Mouse (Mus musculus) MEL (cell line): ENCODE results near the gene Fam227b. TPM values are rescaled to one million over a fixed set of nuclear protein-coding genes. Genes with fewer than 3 reads are reported as not detected.

Experiments
- DNase-seq: peaks from one replicate; pipeline ENCODE4 v3.0.0; 2011; ENCODE audit warnings: low read depth, low spot score
- H3K27ac ChIP-seq: 2 replicates; pipeline ENCODE4 v1.5.1; 2012; ENCODE audit warnings: low read depth, mild to moderate bottlenecking, control low read depth, low read length, moderate library complexity; ENCODE audit not compliant: control insufficient read depth
- H3K27me3 ChIP-seq, 2 experiments: fragments of 150-350 bp in 1 of 2; sonication (generic) in 1 of 2; 2 replicates each; pipeline ENCODE4 v1.6.1; 2012; ENCODE audit warnings: low read length in 2 of 2, mild to moderate bottlenecking in 2 of 2, improper control_type of control experiment in 1 of 2, moderate library complexity in 1 of 2; ENCODE audit not compliant: insufficient read depth in 2 of 2, control insufficient read depth in 1 of 2
- H3K36me3 ChIP-seq, 2 experiments: 2 replicates each; pipeline ENCODE4 v1.6.1; 2012 to 2014; ENCODE audit warnings: low read length in 2 of 2, improper control_type of control experiment in 1 of 2, inconsistent platforms in 1 of 2, mild to moderate bottlenecking in 1 of 2; ENCODE audit not compliant: insufficient read depth in 2 of 2, control insufficient read depth in 1 of 2
- H3K4me1 ChIP-seq, 2 experiments: fragments of 150-350 bp in 1 of 2; sonication (generic) in 1 of 2; 2 replicates each; pipeline ENCODE4 v1.6.1; 2012; ENCODE audit warnings: low read length in 2 of 2, improper control_type of control experiment in 1 of 2, mild to moderate bottlenecking in 1 of 2; ENCODE audit not compliant: insufficient read depth in 2 of 2, control insufficient read depth in 1 of 2
- H3K4me3 ChIP-seq, 2 experiments: fragments of 150-350 bp in 1 of 2; sonication (generic) in 1 of 2; 2 replicates each; pipeline ENCODE4 v1.5.1; 2012; ENCODE audit warnings: low read depth in 2 of 2, low read length in 2 of 2, mild to moderate bottlenecking in 2 of 2, moderate library complexity in 2 of 2, control low read depth in 1 of 2, improper control_type of control experiment in 1 of 2; ENCODE audit not compliant: control insufficient read depth in 1 of 2, insufficient read depth in 1 of 2
- H3K79me2 ChIP-seq: 2 replicates; pipeline ENCODE4 v1.6.1; 2012; ENCODE audit warnings: mild to moderate bottlenecking, low read length, moderate library complexity; ENCODE audit not compliant: control insufficient read depth, poor library complexity, insufficient read depth
- H3K9ac ChIP-seq: 2 replicates; pipeline ENCODE4 v1.6.1; 2012; ENCODE audit warnings: low read depth, mild to moderate bottlenecking, control low read depth, low read length, moderate library complexity; ENCODE audit not compliant: control insufficient read depth, poor library complexity, severe bottlenecking
- H3K9me3 ChIP-seq: fragments of 150-350 bp; sonication (generic); replicated peaks from 2 replicates; pipeline ENCODE4 v1.6.1; 2012; ENCODE audit warnings: mild to moderate bottlenecking, low read length, improper control_type of control experiment, moderate library complexity; ENCODE audit not compliant: insufficient read depth
- BHLHE40 ChIP-seq: IDR thresholded peaks from 2 replicates; pipeline ENCODE4 v1.6.1; 2012; ENCODE audit warnings: low read depth, mild to moderate bottlenecking, inconsistent platforms, low read length, improper control_type of control experiment, borderline replicate concordance
- CHD1 ChIP-seq: IDR thresholded peaks from 2 replicates; pipeline ENCODE4 v1.6.1; 2012; ENCODE audit warnings: low read depth, mild to moderate bottlenecking, inconsistent platforms, low read length, improper control_type of control experiment
- CHD2 ChIP-seq: IDR thresholded peaks from 2 replicates; pipeline ENCODE4 v1.6.1; 2011; ENCODE audit warnings: low read length, improper control_type of control experiment
- E2F4 ChIP-seq: IDR thresholded peaks from 2 replicates; pipeline ENCODE4 v1.6.1; 2011; ENCODE audit warnings: low read depth, low read length, improper control_type of control experiment, borderline replicate concordance
- ELF1 ChIP-seq: IDR thresholded peaks from 2 replicates; pipeline ENCODE4 v1.6.1; 2014; ENCODE audit warnings: low read depth, mild to moderate bottlenecking, inconsistent platforms, low read length, improper control_type of control experiment, moderate library complexity
- EP300 ChIP-seq, 2 experiments: IDR thresholded peaks; 2 replicates each; pipeline ENCODE4 v1.6.1; 2011; ENCODE audit warnings: improper control_type of control experiment in 2 of 2, low read length in 2 of 2, low read depth in 1 of 2, mild to moderate bottlenecking in 1 of 2
- ETS1 ChIP-seq: IDR thresholded peaks from 2 replicates; pipeline ENCODE4 v1.6.1; 2012; ENCODE audit warnings: low read depth, mild to moderate bottlenecking, inconsistent platforms, low read length, improper control_type of control experiment, moderate library complexity
- GABPA ChIP-seq: IDR thresholded peaks from 2 replicates; pipeline ENCODE4 v1.6.1; 2012; ENCODE audit warnings: low read depth, mild to moderate bottlenecking, inconsistent platforms, low read length, improper control_type of control experiment, moderate library complexity
- GATA1 ChIP-seq: IDR thresholded peaks from 2 replicates; pipeline ENCODE4 v1.6.1; 2011; ENCODE audit warnings: low read depth, low read length, improper control_type of control experiment
- JUND ChIP-seq: IDR thresholded peaks from 2 replicates; pipeline ENCODE4 v1.6.1; 2011; ENCODE audit warnings: low read depth, mild to moderate bottlenecking, improper control_type of control experiment, low read length
- MAFK ChIP-seq: IDR thresholded peaks from 2 replicates; pipeline ENCODE4 v1.6.1; 2011; ENCODE audit warnings: low read depth, mild to moderate bottlenecking, low read length, improper control_type of control experiment, borderline replicate concordance
- MAX ChIP-seq: IDR thresholded peaks from 2 replicates; pipeline ENCODE4 v1.6.1; 2011; ENCODE audit warnings: low read length, improper control_type of control experiment
- MAZ ChIP-seq: IDR thresholded peaks from 2 replicates; pipeline ENCODE4 v1.6.1; 2012; ENCODE audit warnings: low read depth, mild to moderate bottlenecking, inconsistent platforms, low read length, improper control_type of control experiment
- MEF2A ChIP-seq: IDR thresholded peaks from 2 replicates; pipeline ENCODE4 v1.6.1; 2014; ENCODE audit warnings: low read depth, mild to moderate bottlenecking, inconsistent platforms, low read length, improper control_type of control experiment; ENCODE audit not compliant: poor library complexity, insufficient replicate concordance, severe bottlenecking; ENCODE audit errors: extremely low read depth
- MYC ChIP-seq: IDR thresholded peaks from 2 replicates; pipeline ENCODE4 v1.6.1; 2011; ENCODE audit warnings: low read depth, mild to moderate bottlenecking, low read length, improper control_type of control experiment, moderate library complexity
- NELFE ChIP-seq: IDR thresholded peaks from 2 replicates; pipeline ENCODE4 v1.6.1; 2011; ENCODE audit warnings: low read depth, low read length, improper control_type of control experiment
- NRF1 ChIP-seq: IDR thresholded peaks from 2 replicates; pipeline ENCODE4 v1.6.1; 2014; ENCODE audit warnings: low read depth, mild to moderate bottlenecking, inconsistent platforms, low read length, improper control_type of control experiment, moderate library complexity; ENCODE audit not compliant: poor library complexity, insufficient read depth, severe bottlenecking
- POLR2A ChIP-seq, 2 experiments: IDR thresholded peaks; 2 replicates each; pipeline ENCODE4 v1.6.1; 2011 to 2012; ENCODE audit warnings: low read length in 2 of 2, mild to moderate bottlenecking in 2 of 2, control low read depth in 1 of 2, improper control_type of control experiment in 1 of 2, low read depth in 1 of 2, moderate library complexity in 1 of 2; ENCODE audit not compliant: control insufficient read depth in 1 of 2, insufficient read depth in 1 of 2, poor library complexity in 1 of 2
- POLR2AphosphoS2 ChIP-seq: IDR thresholded peaks from 2 replicates; pipeline ENCODE4 v1.6.1; 2011; ENCODE audit warnings: low read length, improper control_type of control experiment
- POLR2AphosphoS5 ChIP-seq: IDR thresholded peaks from 2 replicates; pipeline ENCODE4 v1.6.1; 2012; ENCODE audit warnings: low read depth, borderline replicate concordance, mild to moderate bottlenecking, inconsistent platforms, low read length, moderate library complexity, mixed read lengths
- RAD21 ChIP-seq: IDR thresholded peaks from 2 replicates; pipeline ENCODE4 v1.6.1; 2011; ENCODE audit warnings: mild to moderate bottlenecking, low read depth, low read length, improper control_type of control experiment
- TBP ChIP-seq: IDR thresholded peaks from 2 replicates; pipeline ENCODE4 v1.8.0; 2011; ENCODE audit warnings: low read depth, low read length, improper control_type of control experiment
- TCF12 ChIP-seq: IDR thresholded peaks from 2 replicates; pipeline ENCODE4 v1.6.1; 2014; ENCODE audit warnings: low read depth, mild to moderate bottlenecking, inconsistent platforms, low read length, improper control_type of control experiment, moderate library complexity
- UBTF ChIP-seq: IDR thresholded peaks from 2 replicates; pipeline ENCODE4 v1.6.1; 2012; ENCODE audit warnings: low read depth, mild to moderate bottlenecking, inconsistent platforms, low read length, improper control_type of control experiment, moderate library complexity, borderline replicate concordance; ENCODE audit not compliant: insufficient read depth
- ZNF384 ChIP-seq: IDR thresholded peaks from 2 replicates; pipeline ENCODE4 v1.6.1; 2012; ENCODE audit warnings: low read depth, mild to moderate bottlenecking, inconsistent platforms, low read length, improper control_type of control experiment
- polyA plus RNA-seq, 2 experiments: library from polyadenylated mRNA; stranded (reverse) in 1 of 2; unstranded in 1 of 2; fragments of >175 nt in 1 of 2; fragments of >200 nt in 1 of 2; gene quantifications; 2 replicates each; pipeline versions ENCODE4 v1.2.1 to v1.2.4; 2012; ENCODE audit warnings: low replicate concordance in 2 of 2, low read depth in 1 of 2; ENCODE audit not compliant: insufficient read length in 2 of 2, insufficient read depth in 1 of 2, missing spikeins in 1 of 2
- total RNA-seq: library from RNA; depleted of rRNA; stranded (reverse); fragments of 300-350 nt; gene quantifications from 2 replicates; pipeline ENCODE4 v1.2.3, GENCODE M21; 2012

Gene Fam227b
- total and polyA plus RNA-seq, 3 experiments = not detected

DNA sequence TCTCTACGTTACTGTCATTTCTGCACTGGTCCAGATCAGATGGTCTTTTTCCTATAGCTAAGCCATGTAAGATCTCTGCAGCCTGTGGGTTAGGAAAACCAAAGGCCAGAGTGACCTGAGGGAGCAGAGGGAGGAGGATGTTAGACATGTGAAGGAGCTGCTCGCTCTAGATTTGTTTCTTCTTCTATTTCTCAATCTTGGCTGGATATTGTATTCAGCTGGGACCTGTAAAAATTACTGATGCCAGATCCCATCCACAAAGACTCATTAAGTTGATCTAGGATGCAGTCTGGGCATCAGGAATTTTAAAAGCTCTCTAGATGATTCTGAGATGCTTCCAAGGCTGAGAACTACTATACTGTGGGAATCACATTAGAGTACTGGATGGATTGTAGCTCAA, 111.2 kb downstream of the Fam227b start:
- Histone ChIP-seq H3K79me2 (no peaks in the 10 kb centered on the region), H3K36me3 (no peaks in the 10 kb centered on the region), H3K4me1 (no peaks in the 10 kb centered on the region), H3K27me3 (peaks cover 0 to 3% of the 10 kb centered on the region in 2 experiments; a peak in 3 of 4 replicates), H3K27ac (no peak overlapping the region), H3K9me3 (no peaks in the 10 kb centered on the region)
- DNase-seq = no peak
- TF ChIP-seq ETS1 (no peak), MYC (no peak), NELFE (no peak), EP300 (IDR thresholded peaks at IDR 0.05; ENCODE audit: low read depth in 1 of 2, low read length in 2 of 2) (no peak), CHD2 (no peak), POLR2AphosphoS5 (no peak), BHLHE40 (no peak), MAZ (no peak), POLR2AphosphoS2 (no peak), GABPA (no peak), MEF2A (no peak), TBP (no peak), POLR2A (IDR thresholded peaks at IDR 0.05; ENCODE audit: control insufficient read depth in 1 of 2, insufficient read depth in 1 of 2, low read depth in 1 of 2, low read length in 2 of 2, poor library complexity in 1 of 2) (no peak), RAD21 (no peak), ZNF384 (no peak), ELF1 (no peak), GATA1 (no peak)
- TF ChIP-seq, all 39 proteins: peak for 0
- no peak overlapping the region for H3K9ac ChIP-seq
- H3K4me3 ChIP-seq = no peak overlapping the region

DNA sequence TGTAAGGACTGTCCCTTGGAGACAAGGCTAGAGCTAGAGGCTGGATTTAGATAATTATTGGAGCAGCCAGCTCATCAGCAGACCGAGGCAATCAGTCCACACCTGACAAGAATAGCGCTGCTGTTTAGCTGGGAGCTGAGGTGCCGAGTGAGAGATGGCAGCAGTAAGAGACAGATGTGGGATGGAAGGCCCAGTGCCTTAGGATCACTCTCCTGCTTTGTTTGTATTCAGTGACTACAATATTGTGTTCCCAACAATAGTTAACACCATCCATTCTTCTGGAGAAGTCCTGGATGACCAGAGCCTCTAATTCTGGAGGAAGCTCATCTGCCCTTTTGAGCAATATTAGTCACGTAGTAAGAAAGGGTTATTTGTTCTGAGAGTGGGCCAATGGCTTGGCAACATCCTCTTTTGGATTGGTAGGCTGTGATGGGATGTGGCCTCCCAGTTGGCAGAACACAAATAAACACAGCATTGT, 112.4 kb downstream of the Fam227b start:
- Histone ChIP-seq H3K27me3 (peaks cover 0 to 3% of the 10 kb centered on the region in 2 experiments; a peak in 3 of 4 replicates), H3K9ac (no peak overlapping the region), H3K4me1 (no peaks in the 10 kb centered on the region), H3K27ac (no peak overlapping the region), H3K9me3 (no peaks in the 10 kb centered on the region), H3K79me2 (no peaks in the 10 kb centered on the region), H3K4me3 (no peak overlapping the region), H3K36me3 (no peaks in the 10 kb centered on the region)
- DNase-seq = no peak
- TF ChIP-seq GABPA (no peak), TCF12 (no peak), MAZ (no peak), CHD1 (no peak), JUND (no peak), E2F4 (no peak), EP300 (IDR thresholded peaks at IDR 0.05; ENCODE audit: low read depth in 1 of 2, low read length in 2 of 2) (no peak), MAX (no peak), NRF1 (no peak), BHLHE40 (no peak), MAFK (no peak), UBTF (no peak)
